Mouse (Mus musculus) left cerebral cortex, adult 9 months (tissue): ENCODE measurements around the gene Ptcd1.
"Not testable (repeated sequence)": the region's sequence is repeated elsewhere in the genome, so short reads cannot be mapped to it uniquely, and the experiment has no call there.

Experiments used
- DNase-seq, 2 experiments: peaks; one replicate each; pipeline ENCODE4 v3.0.0; 2022; ENCODE audit warnings: low spot score in 2 of 2

Ptcd1 gene

GRCm38 (mm10) chr5:145114071-145114605, 52.8 kb downstream of the Ptcd1 start, which contains the start of gene Arpc1b:
Gene Arpc1b, plus strand, starts transcription at chr5:145114215.
- DNase-seq: no peak

- DNase-seq: no peak
These were observed 53.5 kb downstream of the Ptcd1 start for GRCm38 (mm10) chr5:145113416-145113815.

- DNase-seq: no peak
These were observed 54.3 kb downstream of the Ptcd1 start for GRCm38 (mm10) chr5:145112566-145112965.

- no peak for DNase-seq
These were observed 56.5 kb downstream of the Ptcd1 start for GRCm38 (mm10) chr5:145110401-145110800.

- DNase-seq: no peak
These were observed 61.1 kb downstream of the Ptcd1 start for GRCm38 (mm10) chr5:145105694-145106275.

- DNase-seq: peak; percentile 50 to 57
These were observed 62.6 kb downstream of the Ptcd1 start for GRCm38 (mm10) chr5:145104328-145104727.

GRCm38 (mm10) chr5:145102706-145103105, 64.2 kb downstream of the Ptcd1 start:
- no peak for DNase-seq

- DNase-seq: not testable (repeated sequence)
These were observed 65.5 kb downstream of the Ptcd1 start for GRCm38 (mm10) chr5:145101451-145101850.

GRCm38 (mm10) chr5:145100960-145101359, 65.9 kb downstream of the Ptcd1 start:
- no peak for DNase-seq

GRCm38 (mm10) chr5:145098340-145098821, 68.5 kb downstream of the Ptcd1 start:
- DNase-seq: no peak
